Mouse (Mus musculus) ES-Bruce4 (cell line): ENCODE measurements around the gene Pip4k2a. TPM values are rescaled to one million over a fixed set of nuclear protein-coding genes. Genes with fewer than 3 reads are reported as not detected.

ENCODE experiments used
- H3K27ac ChIP-seq: 2 replicates; pipeline ENCODE4 v1.5.1; 2012; ENCODE audit warnings: low read length, inconsistent platforms; ENCODE audit not compliant: insufficient read depth
- H3K27me3 ChIP-seq: 2 replicates; pipeline ENCODE4 v1.6.1; 2012; ENCODE audit warnings: mild to moderate bottlenecking, low read length, inconsistent platforms; ENCODE audit not compliant: control insufficient read depth, poor library complexity, insufficient read depth, severe bottlenecking
- H3K36me3 ChIP-seq: 2 replicates; pipeline ENCODE4 v1.6.1; 2012; ENCODE audit warnings: inconsistent platforms, mild to moderate bottlenecking, low read length, moderate library complexity; ENCODE audit not compliant: control insufficient read depth, poor library complexity, insufficient read depth, severe bottlenecking
- H3K4me1 ChIP-seq: one replicate; pipeline ENCODE4 v1.8.1; 2011; ENCODE audit warnings: low read length; ENCODE audit not compliant: control insufficient read depth, insufficient read depth
- H3K4me3 ChIP-seq: 2 replicates; pipeline ENCODE4 v1.5.1; 2011; ENCODE audit warnings: low read depth, mild to moderate bottlenecking, low read length
- H3K9ac ChIP-seq: 2 replicates; pipeline ENCODE4 v1.6.1; 2012; ENCODE audit warnings: low read depth, mild to moderate bottlenecking, inconsistent platforms; ENCODE audit not compliant: poor library complexity, severe bottlenecking
- H3K9me3 ChIP-seq: replicated peaks from 2 replicates; pipeline ENCODE4 v1.6.1; 2012; ENCODE audit warnings: mild to moderate bottlenecking, low read length, inconsistent platforms; ENCODE audit not compliant: control insufficient read depth, poor library complexity, insufficient read depth, severe bottlenecking
- CTCF ChIP-seq: IDR thresholded peaks from one replicate; pipeline ENCODE4 v1.8.1; 2011; ENCODE audit warnings: low read depth, low read length
- EP300 ChIP-seq: IDR thresholded peaks from 2 replicates; pipeline ENCODE4 v1.6.1; 2011; ENCODE audit warnings: low read depth, low read length; ENCODE audit not compliant: insufficient read depth
- POLR2A ChIP-seq: IDR thresholded peaks from one replicate; pipeline ENCODE4 v1.8.1; 2011; ENCODE audit warnings: low read length; ENCODE audit not compliant: insufficient read depth
- polyA plus RNA-seq: library from polyadenylated mRNA; stranded (reverse); fragments of >200 nt; gene quantifications from 2 replicates; pipeline ENCODE4 v1.2.4, GENCODE M21; 2011; ENCODE audit warnings: low read depth; ENCODE audit not compliant: missing spikeins, insufficient read depth, insufficient read length

Gene Pip4k2a
- polyA plus RNA-seq, 1 experiment = 9.6 TPM

DNA sequence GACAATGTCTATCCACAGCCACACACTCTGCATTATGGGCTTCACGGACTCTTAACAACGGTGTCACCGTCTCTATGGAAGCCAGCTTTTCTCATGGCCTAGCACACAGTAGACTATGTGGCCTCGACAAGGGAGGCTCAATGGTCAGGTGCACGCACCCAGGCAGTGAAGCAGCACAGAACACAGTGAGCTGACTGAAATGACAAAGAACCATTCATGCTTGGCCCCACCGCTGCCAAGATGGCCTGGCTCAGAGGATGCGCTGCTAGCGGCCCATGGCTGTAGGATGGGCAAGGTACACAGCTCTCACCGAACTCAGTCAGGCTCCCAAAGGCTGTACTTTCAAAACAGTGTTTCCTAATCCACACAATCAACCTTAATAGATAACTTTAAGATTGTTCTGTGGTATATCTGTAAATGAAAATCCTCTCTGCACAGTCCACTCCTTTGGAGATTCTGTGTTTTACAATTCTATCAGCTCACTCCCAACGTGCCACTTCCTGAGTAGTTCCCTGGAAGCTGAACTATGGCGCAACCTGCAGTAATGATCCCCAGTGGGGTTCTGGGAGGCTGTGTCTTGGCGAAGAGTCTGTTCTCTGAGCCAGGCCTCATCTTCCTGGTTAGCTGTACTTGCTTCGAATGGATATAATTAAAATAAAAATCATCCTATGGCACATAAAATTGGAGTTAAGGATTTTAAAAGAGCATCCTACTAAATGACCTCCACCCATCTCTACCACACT is 67.4 kb downstream of the Pip4k2a start:
- Histone ChIP-seq H3K4me3 (no peak overlapping the region), H3K9ac (no peak overlapping the region), H3K9me3 (no peaks in the 10 kb centered on the region), H3K4me1 (no peaks in the 10 kb centered on the region), H3K27ac (no peak overlapping the region), H3K36me3 (no peaks in the 10 kb centered on the region), H3K27me3 (no peaks in the 10 kb centered on the region)
- TF ChIP-seq EP300 (no peak), CTCF (no peak), POLR2A (no peak)

DNA sequence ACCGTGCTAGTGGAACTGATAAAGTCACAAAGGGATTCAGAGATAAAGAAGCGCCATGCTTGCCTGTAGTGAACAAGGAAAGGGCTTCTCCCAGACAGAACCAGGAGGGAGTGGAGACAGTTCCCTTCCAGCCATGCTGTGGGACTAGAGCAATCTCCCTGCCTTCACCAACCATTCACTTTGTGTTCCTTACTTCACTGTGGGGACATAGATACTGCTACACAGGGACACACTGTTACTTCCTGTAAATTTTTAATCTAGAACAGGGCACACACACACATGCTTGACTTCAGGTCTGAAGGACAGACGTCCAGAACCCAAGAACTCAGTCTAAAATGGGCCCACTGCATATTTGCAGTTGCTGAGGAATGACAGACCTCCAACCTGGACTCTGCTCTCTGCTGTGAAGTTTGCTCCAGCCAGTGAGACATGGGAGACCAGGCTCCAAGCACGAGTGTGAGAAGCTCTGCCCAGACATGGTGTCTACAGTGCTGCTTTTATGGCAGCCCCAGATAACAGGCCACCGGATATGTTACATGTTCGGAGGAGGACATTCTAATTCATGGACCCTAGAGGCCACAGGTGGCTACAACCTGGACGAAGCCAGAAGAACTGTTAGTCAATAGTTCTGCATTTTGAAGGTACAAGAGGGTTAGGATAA is 69.2 kb downstream of the Pip4k2a start:
- no peaks in the 10 kb centered on the region for H3K4me1 ChIP-seq
- H3K36me3 ChIP-seq = no peaks in the 10 kb centered on the region
- H3K27ac ChIP-seq = no peak overlapping the region
- no peak overlapping the region for H3K9ac ChIP-seq
- H3K27me3 ChIP-seq = no peaks in the 10 kb centered on the region
- H3K9me3 ChIP-seq = no peaks in the 10 kb centered on the region
- TF ChIP-seq EP300 = no peak
- no peak overlapping the region for H3K4me3 ChIP-seq

DNA sequence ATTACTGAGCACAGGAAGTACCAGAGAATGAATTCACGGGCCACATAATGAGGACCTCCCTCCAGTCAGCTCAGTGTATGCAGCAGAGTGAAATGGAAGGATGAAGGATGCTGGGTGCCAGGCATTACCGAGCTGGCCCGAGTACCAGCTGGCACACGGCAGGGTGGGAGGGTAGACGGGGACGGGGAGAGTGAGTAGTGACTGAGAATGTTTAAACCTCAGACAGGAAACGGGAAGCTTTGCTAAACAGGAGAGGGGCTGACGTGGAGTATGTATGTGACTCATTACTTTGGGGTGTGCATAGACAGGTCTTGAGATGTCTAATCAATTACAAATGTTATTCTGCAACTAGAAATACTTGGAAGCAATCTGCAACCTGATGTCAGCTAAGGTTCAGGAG is 69.7 kb downstream of the Pip4k2a start:
- no peaks in the 10 kb centered on the region for H3K27me3 ChIP-seq
- H3K36me3 ChIP-seq = no peaks in the 10 kb centered on the region
- no peaks in the 10 kb centered on the region for H3K9me3 ChIP-seq
- TF ChIP-seq EP300 (no peak), POLR2A (no peak), CTCF (no peak)
- H3K4me3 ChIP-seq = no peak overlapping the region
- H3K9ac ChIP-seq = no peak overlapping the region
- no peak overlapping the region for H3K27ac ChIP-seq
- H3K4me1 ChIP-seq = no peaks in the 10 kb centered on the region

DNA sequence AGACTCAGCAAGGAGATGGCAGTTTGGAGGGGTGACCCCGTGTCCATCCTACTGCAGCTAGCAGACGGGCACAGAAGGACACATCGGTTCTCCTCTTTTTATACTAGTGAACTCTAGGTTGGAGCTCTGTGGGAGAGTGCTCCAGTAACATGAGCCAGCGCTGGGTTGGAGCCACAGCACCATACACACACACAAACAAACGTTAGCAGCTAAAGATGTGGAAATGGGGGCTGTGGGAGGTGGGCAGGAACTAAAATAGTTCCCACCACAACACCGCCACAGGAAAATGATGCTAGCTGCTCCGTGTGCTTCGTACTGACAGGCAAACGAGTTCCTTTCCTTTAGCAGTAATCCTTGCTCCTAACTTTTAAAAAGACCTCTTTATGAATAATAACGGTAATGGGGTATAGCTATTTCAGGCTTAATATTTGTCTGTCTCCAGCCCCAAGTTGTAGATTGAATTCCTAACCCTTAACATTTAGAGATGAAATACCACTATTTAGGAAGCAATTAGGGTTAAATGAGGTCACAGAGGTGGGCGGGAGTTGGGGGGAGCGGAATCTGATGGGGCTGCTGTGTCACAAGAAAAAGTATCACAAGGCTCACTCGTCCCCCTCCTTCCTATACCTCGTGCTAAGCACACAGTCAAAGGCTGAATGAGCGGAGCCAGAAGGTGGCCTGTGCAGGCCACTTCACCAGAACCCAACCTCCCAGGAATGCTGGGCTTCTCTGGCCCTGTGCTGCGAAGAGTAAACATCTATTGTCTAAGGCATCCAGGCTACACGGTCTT is 73.9 kb downstream of the Pip4k2a start:
- H3K4me3 ChIP-seq = no peak overlapping the region
- TF ChIP-seq POLR2A = no peak
- TF ChIP-seq EP300 = no peak
- TF ChIP-seq CTCF = no peak
- H3K9me3 ChIP-seq = no peaks in the 10 kb centered on the region
- H3K27me3 ChIP-seq = no peaks in the 10 kb centered on the region
- H3K36me3 ChIP-seq = no peaks in the 10 kb centered on the region
- no peak overlapping the region for H3K9ac ChIP-seq
- H3K27ac ChIP-seq = no peak overlapping the region
- no peaks in the 10 kb centered on the region for H3K4me1 ChIP-seq

DNA sequence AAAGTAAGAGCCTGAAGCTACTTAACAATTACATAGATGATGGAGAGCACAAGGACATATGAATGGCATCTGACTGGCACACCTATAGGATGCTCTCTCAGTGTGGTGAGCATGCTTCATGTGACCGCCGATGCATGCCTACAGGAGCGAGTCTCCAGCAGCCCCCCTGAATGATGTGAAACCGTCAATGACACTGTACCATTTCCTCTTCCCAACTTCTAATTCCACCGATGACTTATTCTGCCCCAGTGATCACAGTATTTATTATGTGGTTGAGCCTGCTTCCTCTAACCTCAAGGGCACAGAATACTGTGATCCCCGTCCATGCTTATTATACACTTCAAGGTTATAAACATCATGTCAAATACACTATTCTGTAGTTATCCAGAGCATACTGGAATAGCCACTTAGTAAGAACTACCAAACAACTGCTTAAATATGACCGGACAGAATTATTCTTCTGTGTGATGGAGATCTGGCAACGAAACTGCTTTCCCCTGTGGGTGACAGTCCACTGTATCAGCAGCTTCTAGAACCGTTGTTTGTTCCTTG is 74.8 kb downstream of the Pip4k2a start:
- H3K4me3 ChIP-seq = no peak overlapping the region
- no peaks in the 10 kb centered on the region for H3K36me3 ChIP-seq
- H3K4me1 ChIP-seq = no peaks in the 10 kb centered on the region
- no peaks in the 10 kb centered on the region for H3K27me3 ChIP-seq
- no peak overlapping the region for H3K27ac ChIP-seq
- no peak for TF ChIP-seq EP300
- TF ChIP-seq POLR2A = no peak
- TF ChIP-seq CTCF = no peak
- H3K9me3 ChIP-seq = no peaks in the 10 kb centered on the region
- H3K9ac ChIP-seq = no peak overlapping the region
